Mouse (Mus musculus) small intestine, adult 10 weeks (tissue): ENCODE measurements around the gene Dcbld2. TPM values are rescaled to one million over a fixed set of nuclear protein-coding genes. Genes with fewer than 3 reads are reported as not detected.

Experiments used
- polyA plus RNA-seq: library from polyadenylated mRNA; stranded (reverse); fragments of 350-450 nt; fragmentation: Illumina TruSeq; extraction: RNeasy Lipid Tissue Mini Kit (QIAGEN cat#74804); gene quantifications from one replicate; pipeline ENCODE4 v1.2.3, GENCODE M21; 2014; ENCODE audit warnings: low replicate concordance

The Dcbld2 gene
- polyA plus RNA-seq, result 5.2 TPM

GRCm38 (mm10) chr16:58408062-58408486, at the start of gene Dcbld2:
TSS of gene Dcbld2 (plus strand) at chr16:58408443.

Other genes with a start within 250 kb of the Dcbld2 start
- gene St3gal6, start 115.8 kb downstream of the Dcbld2 start, polyA plus RNA-seq, result 206 TPM
- not detected for gene Gm813, start 208.5 kb downstream of the Dcbld2 start, polyA plus RNA-seq
- gene E330017A01Rik, start 230.3 kb downstream of the Dcbld2 start, polyA plus RNA-seq, result not detected